Mouse (Mus musculus) thymus, postnatal 14 days (tissue): ENCODE measurements around the gene Rpl22l1.
"Not testable (repeated sequence)": the region's sequence is repeated elsewhere in the genome, so short reads cannot be mapped to it uniquely, and the experiment has no call there.

Experiments
- DNase-seq: peaks from one replicate; pipeline ENCODE4 v3.0.0; 2021

Rpl22l1 gene

GRCm38 (mm10) chr3:28841886-28842649, 36.8 kb downstream of the Rpl22l1 start:
- no peak for DNase-seq

DNA sequence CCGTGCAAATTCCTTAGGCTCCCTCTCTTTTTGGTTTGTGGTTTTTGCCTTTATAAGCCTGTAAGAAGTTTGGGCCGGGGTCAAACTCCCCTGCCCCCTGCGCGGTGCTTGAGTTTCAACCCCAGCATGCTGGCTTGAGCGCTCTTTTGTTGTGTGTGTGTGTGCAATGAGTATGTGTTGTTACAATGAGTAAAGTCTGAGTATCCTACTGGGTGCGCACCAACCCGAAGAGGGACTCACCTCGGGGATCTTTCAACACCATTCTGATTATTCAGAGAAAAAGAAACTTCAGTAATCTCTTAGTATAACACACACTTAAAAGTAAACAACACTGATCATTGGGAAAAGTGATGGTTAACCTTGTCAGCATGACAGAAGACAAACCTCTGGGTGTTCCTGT, 38.0 kb downstream of the Rpl22l1 start:
- no peak for DNase-seq

- DNase-seq, result no peak
Observed at GRCm38 (mm10) chr3:28847115-28847514, 41.9 kb downstream of the Rpl22l1 start.

DNA sequence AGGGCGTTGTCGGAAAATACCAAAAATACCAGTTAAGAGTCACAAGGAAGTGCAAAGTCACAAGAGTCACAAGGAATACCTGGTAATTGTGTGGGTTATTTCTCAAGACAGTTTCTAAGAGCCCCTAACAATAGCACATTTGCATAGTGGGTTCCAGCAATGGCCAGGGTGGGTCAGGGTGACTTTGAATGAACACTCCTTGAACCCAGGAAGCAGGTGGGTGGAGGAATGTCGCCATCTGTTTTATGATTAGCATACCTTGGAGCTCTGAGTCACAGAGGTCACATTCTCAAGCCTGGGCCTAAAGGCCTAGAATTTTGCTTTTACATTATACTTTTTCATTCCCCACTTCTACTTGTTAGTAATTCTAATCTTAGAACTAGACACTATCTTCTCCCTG, 46.9 kb downstream of the Rpl22l1 start:
- DNase-seq, result not testable (repeated sequence)
